Mouse (Mus musculus) bone marrow macrophage, adult 2 months (primary cell): Measurements from ENCODE around the gene Tln2. TPM values are rescaled to one million over a fixed set of nuclear protein-coding genes. Genes with fewer than 3 reads are reported as not detected.

ENCODE experiments used
- H3K27ac ChIP-seq: 2 replicates; pipeline ENCODE4 v1.5.1; 2012; ENCODE audit warnings: low read depth, low read length; ENCODE audit not compliant: insufficient read depth
- H3K4me1 ChIP-seq: 2 replicates; pipeline ENCODE4 v1.6.1; 2012; ENCODE audit warnings: low read length; ENCODE audit not compliant: control insufficient read depth, insufficient read depth
- H3K4me3 ChIP-seq: 2 replicates; pipeline ENCODE4 v1.5.1; 2012; ENCODE audit warnings: mild to moderate bottlenecking, low read length, moderate library complexity; ENCODE audit not compliant: insufficient read depth
- CTCF ChIP-seq: IDR thresholded peaks from 2 replicates; pipeline ENCODE4 v1.5.1; 2012; ENCODE audit warnings: low read depth, mild to moderate bottlenecking, low read length, moderate library complexity
- POLR2A ChIP-seq: IDR thresholded peaks from 2 replicates; pipeline ENCODE4 v1.6.1; 2012; ENCODE audit warnings: mild to moderate bottlenecking, low read depth, low read length, borderline replicate concordance
- polyA plus RNA-seq: library from polyadenylated mRNA; stranded (reverse); fragments of >200 nt; gene quantifications from 2 replicates; pipeline ENCODE4 v1.2.4, GENCODE M21; 2012; ENCODE audit not compliant: missing spikeins, insufficient read depth, insufficient read length

Tln2 gene
- polyA plus RNA-seq, result 0.42 and 1.2 TPM in 2 replicates

- Histone ChIP-seq H3K27ac (no peak within 1 kb of the TSS), H3K4me3 (no peak within 1 kb of the TSS), H3K4me1 (no peaks in the 10 kb centered on the region)
- TF ChIP-seq CTCF, result no peak
- no peak for TF ChIP-seq POLR2A
Measured at GRCm38 (mm10) chr9:67559603-67560002, at the start of gene Tln2. Gene Tln2, minus strand, starts transcription at chr9:67559703.

- TF ChIP-seq CTCF (no peak), POLR2A (no peak)
- Histone ChIP-seq H3K4me3 (no peak overlapping the region), H3K4me1 (no peaks in the 10 kb centered on the region), H3K27ac (no peak overlapping the region)
Measured at GRCm38 (mm10) chr9:67609226-67609625, 49.7 kb upstream of the Tln2 start.

- Histone ChIP-seq H3K4me3 (no peak overlapping the region), H3K4me1 (no peaks in the 10 kb centered on the region), H3K27ac (no peak overlapping the region)
- TF ChIP-seq POLR2A (no peak), CTCF (no peak)
Measured at GRCm38 (mm10) chr9:67607786-67608366, 48.4 kb upstream of the Tln2 start.

DNA sequence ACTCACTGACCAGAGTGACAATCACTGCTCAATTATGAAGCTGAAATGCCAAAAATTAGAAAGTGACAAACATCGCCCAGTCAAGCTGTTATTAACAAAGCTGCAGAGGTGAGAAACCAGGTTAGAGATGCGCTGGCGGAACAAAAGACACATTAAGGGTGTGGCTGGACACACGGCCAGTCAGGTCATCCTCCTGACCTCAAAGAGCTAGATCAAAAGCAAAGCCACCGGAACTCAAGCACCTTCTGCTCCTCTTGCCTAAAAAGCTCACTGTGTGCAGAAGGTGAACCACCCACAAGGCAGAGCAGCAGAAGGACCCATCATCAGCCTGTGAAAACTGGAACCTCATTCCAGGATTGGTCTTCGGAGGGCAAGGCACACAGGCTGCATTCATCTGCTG is 47.8 kb upstream of the Tln2 start:
- H3K4me3 ChIP-seq, result no peak overlapping the region
- TF ChIP-seq CTCF, result no peak
- TF ChIP-seq POLR2A, result no peak
- H3K27ac ChIP-seq, result no peak overlapping the region
- H3K4me1 ChIP-seq, result no peaks in the 10 kb centered on the region

DNA sequence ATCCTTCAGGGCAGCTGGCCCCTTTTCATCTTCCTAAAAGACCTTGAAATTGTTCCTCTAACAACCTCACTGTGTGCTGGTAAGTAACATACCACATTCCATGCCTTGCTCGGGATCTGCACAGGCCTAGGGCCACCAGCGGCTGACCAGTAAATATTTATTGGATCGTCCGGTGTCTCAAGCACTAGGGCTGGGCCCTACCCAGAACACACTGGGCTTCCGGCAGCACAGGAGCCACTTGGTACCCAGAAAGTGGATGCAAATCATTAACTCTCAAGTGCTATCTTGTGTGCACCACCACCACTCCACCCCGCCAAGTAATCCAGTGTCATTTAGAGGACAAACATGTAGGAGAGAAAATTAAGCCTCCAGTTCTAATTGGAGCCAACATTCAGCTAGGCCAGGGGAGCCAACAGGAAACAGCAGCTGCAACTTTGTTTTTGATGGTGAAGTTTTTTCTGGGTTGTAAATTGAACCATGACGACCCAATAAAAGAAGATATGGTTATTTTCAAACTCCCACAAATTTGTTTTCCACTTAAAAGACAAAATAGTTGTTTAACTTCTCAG is 46.4 kb upstream of the Tln2 start:
- TF ChIP-seq CTCF (no peak), POLR2A (no peak)
- Histone ChIP-seq H3K4me3 (no peak overlapping the region), H3K27ac (no peak overlapping the region), H3K4me1 (no peaks in the 10 kb centered on the region)

DNA sequence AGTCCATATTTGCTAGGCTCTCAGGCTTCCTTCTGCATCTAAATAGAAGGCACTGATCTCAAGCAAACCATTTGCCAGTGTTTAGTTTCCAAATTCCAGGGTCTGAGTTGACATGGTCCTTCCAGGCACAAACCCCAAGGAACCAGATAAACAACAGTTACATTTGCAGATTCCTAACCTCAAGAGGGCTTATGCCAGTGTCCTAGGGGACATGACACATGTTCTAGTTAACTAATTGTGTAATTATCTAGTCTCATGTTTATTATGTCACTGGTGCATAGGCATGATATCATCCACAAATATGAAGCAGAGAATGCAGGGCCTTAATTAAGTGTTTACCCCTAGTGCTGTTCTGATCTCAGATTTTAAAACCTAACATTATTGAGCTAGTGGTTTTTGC is 45.4 kb upstream of the Tln2 start:
- H3K4me1 ChIP-seq, result no peaks in the 10 kb centered on the region
- H3K27ac ChIP-seq, result no peak overlapping the region
- no peak for TF ChIP-seq POLR2A
- no peak for TF ChIP-seq CTCF
- no peak overlapping the region for H3K4me3 ChIP-seq

DNA sequence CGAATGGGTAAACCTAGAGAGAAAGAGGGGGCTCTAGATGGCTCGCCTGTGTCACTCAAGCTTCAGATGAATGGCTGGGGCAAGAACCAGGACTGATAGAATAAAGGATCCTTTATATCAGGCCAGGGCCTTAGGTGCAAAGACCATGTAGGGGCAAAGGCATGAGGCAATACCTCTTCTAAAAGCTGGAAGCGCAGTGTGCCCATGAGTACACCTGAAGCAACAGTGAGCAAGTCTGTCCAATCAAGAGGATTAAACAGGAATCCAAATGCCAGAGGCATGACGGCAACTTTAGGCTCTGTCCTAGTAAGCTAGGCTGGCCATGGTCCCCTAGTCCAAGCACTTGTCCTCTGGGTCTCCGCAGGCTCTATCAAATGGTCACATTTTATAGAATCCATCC is 42.8 kb upstream of the Tln2 start:
- no peak overlapping the region for H3K4me3 ChIP-seq
- no peaks in the 10 kb centered on the region for H3K4me1 ChIP-seq
- H3K27ac ChIP-seq, result no peak overlapping the region
- no peak for TF ChIP-seq POLR2A
- TF ChIP-seq CTCF, result no peak

DNA sequence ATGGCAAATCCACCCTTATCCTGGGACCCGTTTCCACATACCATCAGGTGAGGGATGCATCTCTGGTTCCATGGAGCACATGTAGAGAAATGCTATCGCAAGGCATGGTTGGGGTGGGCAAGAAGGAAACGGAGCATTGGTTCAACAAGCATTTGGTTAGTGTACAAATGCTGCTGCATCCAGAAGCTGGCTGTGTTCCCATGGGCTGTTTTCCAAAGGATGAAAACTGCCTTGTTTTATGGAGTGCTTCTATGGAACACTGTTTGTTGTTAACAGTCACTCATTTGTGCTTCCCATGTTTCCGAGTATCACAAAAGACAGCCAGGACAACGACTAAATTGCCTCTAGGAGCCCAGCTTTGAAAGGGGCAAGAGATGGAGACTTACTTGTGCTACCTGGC is 35.7 kb upstream of the Tln2 start:
- no peak overlapping the region for H3K27ac ChIP-seq
- H3K4me3 ChIP-seq, result no peak overlapping the region
- no peak for TF ChIP-seq POLR2A
- TF ChIP-seq CTCF, result no peak
- H3K4me1 ChIP-seq, result no peaks in the 10 kb centered on the region

- no peak overlapping the region for H3K4me3 ChIP-seq
- no peak for TF ChIP-seq CTCF
- TF ChIP-seq POLR2A, result no peak
- H3K4me1 ChIP-seq, result no peaks in the 10 kb centered on the region
- no peak overlapping the region for H3K27ac ChIP-seq
Measured at GRCm38 (mm10) chr9:67593469-67594141, 34.1 kb upstream of the Tln2 start.

DNA sequence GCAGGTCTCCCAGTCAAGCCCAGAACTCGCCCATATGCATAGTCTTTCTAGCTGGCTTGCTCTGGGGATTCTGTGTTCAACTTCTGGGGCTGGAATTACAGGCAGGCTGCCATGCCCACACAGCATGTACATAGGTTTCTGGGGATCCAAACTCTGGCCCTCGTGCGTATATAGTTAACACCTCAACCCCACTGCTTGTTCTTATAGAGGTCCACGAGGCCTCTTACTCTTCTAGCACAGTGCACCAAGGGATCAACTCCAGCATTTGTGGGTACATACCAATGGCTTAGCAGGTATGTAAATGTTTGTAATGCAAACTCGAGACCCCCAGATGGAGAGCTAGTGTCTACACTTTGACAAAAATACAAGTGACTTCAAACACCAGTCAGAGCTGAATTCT is 33.2 kb upstream of the Tln2 start:
- no peak overlapping the region for H3K27ac ChIP-seq
- no peak for TF ChIP-seq CTCF
- TF ChIP-seq POLR2A, result no peak
- H3K4me3 ChIP-seq, result no peak overlapping the region
- no peaks in the 10 kb centered on the region for H3K4me1 ChIP-seq
